Mouse (Mus musculus) Patski (cell line): ENCODE results near the gene Adk. TPM values are rescaled to one million over a fixed set of nuclear protein-coding genes. Genes with fewer than 3 reads are reported as not detected.
"Not testable (repeated sequence)": the region's sequence is repeated elsewhere in the genome, so short reads cannot be mapped to it uniquely, and the experiment has no call there.

Source experiments
- ATAC-seq: fragments of 100-300 bp; one replicate; pipeline ENCODE4 v1.8.0; 2021
- CTCF ChIA-PET: fragments of 350-600 bp; sonication (Branson Sonifier 250); formaldehyde crosslinking; loops from one replicate; lab custom pipeline; 2022; ENCODE audit warnings: inconsistent platforms; lab: Charles Lee
- POLR2A ChIA-PET: fragments of 350-600 bp; sonication (Branson Sonifier 250); formaldehyde crosslinking; loops from one replicate; lab custom pipeline; 2022; ENCODE audit warnings: antibody characterized with exemption, inconsistent platforms; lab: Charles Lee
- DNase-seq: peaks from one replicate; pipeline ENCODE4 v3.0.0-alpha.2; 2011; ENCODE audit warnings: low read depth, low spot score
- H3K27me3 ChIP-seq: fragments of 371-371 bp; one replicate; pipeline ENCODE4 v1.5.1; 2021
- CTCF ChIP-seq: fragments of 100-300 bp; IDR thresholded peaks from one replicate; pipeline ENCODE4 v1.5.1; 2021
- in situ Hi-C: fragments of 300-500 bp; cut with MboI; formaldehyde crosslinking; loops from 3 replicates; pipeline ENCODE4 v1.11.1; 2018; ENCODE audit warnings: low pct_unique_long_range_greater_than_20kb, mixed read lengths
- polyA plus RNA-seq: library from polyadenylated mRNA; unstranded; gene quantifications from one replicate; pipeline ENCODE4 v1.2.3, GENCODE M21; 2021

Gene Adk
- polyA plus RNA-seq, 1 experiment from 2014 or later: 55.1 TPM

GRCm38 (mm10) chr14:21477181-21477580 lies 424.8 kb downstream of the Adk start:
- DNase-seq (no peak), ATAC-seq (no peak)
- no peak for TF ChIP-seq CTCF
- in situ Hi-C loops: no loop called here
- ChIA-PET POLR2A (interaction anchor here (0.9 kb wide), 1 partner anchor 14 kb away, joined by 3 read pairs; no protein-coding TSS in a partner anchor), CTCF (interaction anchor here (1.0 kb wide), 1 partner anchor 19 kb away, joined by 4 read pairs; no protein-coding TSS in a partner anchor)
- no peaks in the 10 kb centered on the region for H3K27me3 ChIP-seq

DNA sequence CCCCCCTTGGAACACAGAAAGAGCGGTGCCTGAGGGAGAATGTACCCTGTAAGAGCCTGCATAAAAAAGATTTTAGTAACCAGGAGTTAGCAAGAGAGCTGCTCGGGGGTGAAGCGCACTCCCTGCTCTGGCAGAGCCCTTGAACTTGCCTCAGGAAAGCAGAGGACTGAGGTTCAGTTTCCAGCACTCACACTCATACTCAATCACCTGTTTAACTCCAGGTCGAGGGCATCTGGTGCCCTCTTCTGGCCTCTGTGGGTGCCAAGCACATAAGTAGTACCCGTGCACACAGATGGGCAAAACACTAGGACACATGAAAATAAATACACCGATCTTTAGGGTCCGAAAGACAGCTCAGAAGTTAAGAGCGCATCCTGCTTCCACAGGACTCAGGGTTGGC lies 427.2 kb downstream of the Adk start:
- no peaks in the 10 kb centered on the region for H3K27me3 ChIP-seq
- ChIA-PET POLR2A (interaction anchor here (0.6 to 0.7 kb wide), 2 partner anchors 143 to 160 kb away, joined by 3 read pairs; no protein-coding TSS in a partner anchor), CTCF (no interaction called here)
- no peak for DNase-seq
- TF ChIP-seq CTCF: no peak
- ATAC-seq: no peak
- in situ Hi-C loops: no loop called here

DNA sequence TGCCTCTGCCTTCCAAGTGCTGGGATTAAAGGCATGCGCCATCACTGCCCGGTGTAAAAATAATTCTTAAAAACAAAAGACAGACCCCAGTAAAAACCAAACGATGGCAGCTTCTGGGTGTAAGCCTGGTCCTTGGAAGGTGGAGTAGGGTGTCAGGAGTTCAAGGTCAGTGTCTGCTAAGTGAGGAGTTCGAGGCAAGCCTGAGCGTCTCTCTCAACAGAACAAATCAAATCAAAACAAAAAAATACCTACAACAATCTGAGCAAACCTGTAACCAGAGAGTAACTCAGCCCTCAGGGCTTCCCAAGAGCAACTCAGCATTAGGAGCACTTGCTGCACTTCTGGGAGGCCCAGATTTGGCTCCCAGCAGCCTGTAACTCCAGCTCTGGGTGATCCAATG lies 427.8 kb downstream of the Adk start:
- in situ Hi-C loops: loop anchor here (10.0 kb wide), 1 partner anchor 325 kb away; no protein-coding TSS in a partner anchor
- no peaks in the 10 kb centered on the region for H3K27me3 ChIP-seq
- ATAC-seq (no peak), DNase-seq (no peak)
- ChIA-PET POLR2A (interaction anchor here (0.6 to 0.7 kb wide), 2 partner anchors 144 to 160 kb away, joined by 3 read pairs; no protein-coding TSS in a partner anchor), CTCF (interaction anchor here (1.5 kb wide), 1 partner anchor 9 kb away, joined by 3 read pairs; no protein-coding TSS in a partner anchor)
- no peak for TF ChIP-seq CTCF

DNA sequence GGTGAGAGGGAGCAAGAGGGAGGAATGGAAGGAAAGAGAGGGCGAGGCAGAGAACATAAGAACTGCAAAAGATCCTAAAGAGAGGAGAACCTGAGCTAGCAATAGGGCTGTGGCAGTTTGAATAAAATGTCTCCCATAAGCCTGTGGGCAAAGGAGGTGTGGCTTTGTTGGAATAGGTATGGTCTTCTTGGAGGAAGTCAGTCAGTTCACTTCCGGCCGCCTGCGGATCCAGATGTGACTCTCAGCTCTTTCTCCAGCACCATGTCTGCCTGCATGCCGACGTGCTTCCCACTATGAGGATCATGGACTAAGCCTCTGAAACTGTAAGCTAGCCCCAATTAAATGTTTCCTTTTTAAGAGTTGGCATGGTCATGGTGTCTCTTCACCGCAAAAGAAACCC lies 428.9 kb downstream of the Adk start, which contains the start of gene Kat6b:
Gene Kat6b, plus strand, starts transcription at position 204 of the 400 bp plus-strand sequence.
- DNase-seq (no peak), ATAC-seq (no peak)
- POLR2A ChIA-PET: no interaction called here
- no peaks in the 10 kb centered on the region for H3K27me3 ChIP-seq
- TF ChIP-seq CTCF: no peak
- CTCF ChIA-PET: interaction anchor here (1.5 kb wide), 1 partner anchor 10 kb away, joined by 3 read pairs; no protein-coding TSS in a partner anchor
- in situ Hi-C loops: loop anchor here (10.0 kb wide), 1 partner anchor 326 kb away; no protein-coding TSS in a partner anchor

- POLR2A ChIA-PET: no interaction called here
Measured at GRCm38 (mm10) chr14:21484199-21484598, 431.8 kb downstream of the Adk start.

DNA sequence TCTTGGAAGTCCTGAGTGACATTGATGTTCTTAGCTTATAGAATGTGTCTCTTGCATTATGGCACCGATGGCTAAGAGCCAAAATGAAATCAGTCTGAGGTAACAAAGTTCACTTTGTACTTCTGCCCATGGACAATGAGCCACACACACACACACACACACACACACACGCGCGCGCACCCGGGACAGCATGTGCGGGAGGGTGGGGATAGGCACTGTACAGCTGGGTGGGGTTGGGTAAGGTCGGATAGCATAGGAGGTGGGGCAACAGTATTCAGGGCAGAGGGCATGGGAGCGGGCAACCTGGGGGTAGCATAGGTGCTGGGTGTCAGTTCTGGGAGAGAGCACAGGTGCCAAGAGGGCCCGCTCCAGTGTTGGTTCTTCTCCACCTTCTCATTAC lies 432.3 kb downstream of the Adk start:
- ChIA-PET CTCF (no interaction called here), POLR2A (no interaction called here)
- in situ Hi-C loops: loop anchor here (10.0 kb wide), 1 partner anchor 330 kb away; no protein-coding TSS in a partner anchor
- no peaks in the 10 kb centered on the region for H3K27me3 ChIP-seq
- DNase-seq (no peak), ATAC-seq (no peak)
- TF ChIP-seq CTCF: no peak

More at GRCm38 (mm10) chr14:21484199-21484598, 431.8 kb downstream of the Adk start:
- in situ Hi-C loops: loop anchor here (10.0 kb wide), 1 partner anchor 329 kb away; no protein-coding TSS in a partner anchor
- H3K27me3 ChIP-seq: no peaks in the 10 kb centered on the region
- TF ChIP-seq CTCF: no peak
- CTCF ChIA-PET: no interaction called here
- no peak for DNase-seq
- no peak for ATAC-seq

GRCm38 (mm10) chr14:21485961-21486520 lies 433.7 kb downstream of the Adk start:
- CTCF ChIA-PET: no interaction called here
- in situ Hi-C loops: loop anchor here (10.0 kb wide), 1 partner anchor 331 kb away; no protein-coding TSS in a partner anchor
- H3K27me3 ChIP-seq: no peaks in the 10 kb centered on the region
- POLR2A ChIA-PET: no interaction called here
- no peak for TF ChIP-seq CTCF
- no peak for ATAC-seq
- DNase-seq: no peak

GRCm38 (mm10) chr14:21487135-21487534 lies 434.8 kb downstream of the Adk start:
- ATAC-seq, DNase-seq, CTCF ChIA-PET, H3K27me3 ChIP-seq, POLR2A ChIA-PET: not testable (repeated sequence)
- in situ Hi-C loops: loop anchor here (10.0 kb wide), 1 partner anchor 332 kb away; no protein-coding TSS in a partner anchor

DNA sequence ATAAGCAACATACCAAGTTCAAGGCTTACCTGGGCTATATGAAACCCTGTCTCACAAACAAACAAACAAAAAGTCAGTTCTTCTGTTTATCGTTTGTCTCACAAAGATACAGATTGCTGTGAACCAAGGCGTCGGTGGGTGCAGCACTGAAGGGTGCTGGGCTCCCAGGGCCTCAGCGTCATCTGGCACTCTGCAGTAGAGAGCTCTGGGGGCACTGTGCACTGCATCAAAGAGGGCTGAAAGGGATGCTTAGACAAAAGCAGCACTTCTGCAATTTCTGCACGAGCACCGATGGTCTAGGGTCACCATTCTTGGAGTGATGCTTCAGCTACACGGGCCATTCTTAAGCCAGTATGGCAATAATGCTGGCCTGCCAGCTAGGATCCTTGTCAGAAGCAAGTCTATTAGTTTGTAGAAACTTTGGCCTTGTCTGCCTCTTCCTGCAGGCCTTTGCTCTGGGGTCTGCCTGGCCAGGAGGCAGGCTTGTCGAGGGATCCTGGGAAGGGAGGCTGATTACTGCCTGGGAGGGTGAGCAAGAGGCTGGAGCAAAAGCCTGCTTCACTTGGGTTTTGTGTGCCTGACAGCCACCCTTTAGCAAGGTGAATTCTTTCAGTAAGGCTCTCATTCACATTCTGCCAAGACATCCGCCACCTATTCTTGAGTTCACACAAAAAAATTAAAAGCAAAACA lies 436.2 kb downstream of the Adk start:
- POLR2A ChIA-PET: interaction anchor here (0.6 kb wide), 1 partner anchor 17 kb away, joined by 3 read pairs; no protein-coding TSS in a partner anchor
- in situ Hi-C loops: loop anchor here (10.0 kb wide), 1 partner anchor 334 kb away; no protein-coding TSS in a partner anchor
- ATAC-seq, CTCF ChIA-PET, H3K27me3 ChIP-seq, DNase-seq: not testable (repeated sequence)

DNA sequence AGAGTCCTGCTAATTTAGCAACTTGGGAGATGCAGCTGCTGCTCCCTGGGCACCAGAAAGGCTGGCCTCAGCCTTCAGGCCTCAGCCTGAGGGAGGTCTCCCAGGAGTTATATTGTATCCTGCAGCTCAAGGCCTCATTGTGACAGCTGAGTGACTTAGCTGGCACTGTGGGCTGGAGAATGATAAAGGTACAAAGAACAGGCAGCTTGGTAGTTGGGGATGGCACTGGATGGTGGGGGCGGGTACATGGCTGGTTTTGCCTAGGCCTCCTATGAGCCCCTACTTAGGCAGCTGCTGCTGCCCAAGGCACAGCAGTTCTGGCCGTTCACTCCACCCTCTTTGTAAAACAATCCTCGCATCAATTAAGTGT lies 436.7 kb downstream of the Adk start:
- no peak for TF ChIP-seq CTCF
- ATAC-seq (no peak), DNase-seq (no peak)
- POLR2A ChIA-PET: interaction anchor here (0.6 kb wide), 1 partner anchor 16 kb away, joined by 3 read pairs; no protein-coding TSS in a partner anchor
- H3K27me3 ChIP-seq: no peaks in the 10 kb centered on the region
- in situ Hi-C loops: loop anchor here (10.0 kb wide), 1 partner anchor 334 kb away; no protein-coding TSS in a partner anchor
- CTCF ChIA-PET: no interaction called here
